Mouse (Mus musculus): ENCODE measurements around the gene Tesk1. TPM values are rescaled to one million over a fixed set of nuclear protein-coding genes. Genes with fewer than 3 reads are reported as not detected.

The Tesk1 gene
- polyA plus RNA-seq, 1 experiment = 64.6 TPM

DNA sequence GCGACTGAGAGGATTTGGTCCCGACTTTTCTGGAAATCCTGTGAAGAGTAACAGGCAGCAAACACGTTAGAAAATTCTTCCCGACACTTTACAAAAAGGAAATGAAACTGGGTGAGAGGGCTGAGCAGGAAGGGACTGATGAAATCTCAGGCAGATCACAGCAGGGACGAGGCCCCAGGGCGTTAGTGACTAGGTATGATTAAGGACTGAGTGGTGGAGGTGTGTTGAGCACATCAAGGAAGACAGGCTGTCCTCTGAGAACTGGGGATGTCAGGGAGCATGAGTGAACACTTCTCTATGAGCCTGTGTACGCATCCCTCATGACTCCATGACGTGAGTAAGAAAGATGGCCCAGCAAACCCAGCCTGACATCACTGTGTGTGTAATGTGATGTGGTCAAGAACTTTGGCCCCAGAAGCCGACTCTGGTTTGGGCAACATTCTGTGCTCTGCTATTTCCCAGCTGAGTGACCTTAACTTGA is 21.9 kb upstream of the Tesk1 start:
- DNase-seq (ENCODE audit: low read depth) = peak; percentile 68

DNA sequence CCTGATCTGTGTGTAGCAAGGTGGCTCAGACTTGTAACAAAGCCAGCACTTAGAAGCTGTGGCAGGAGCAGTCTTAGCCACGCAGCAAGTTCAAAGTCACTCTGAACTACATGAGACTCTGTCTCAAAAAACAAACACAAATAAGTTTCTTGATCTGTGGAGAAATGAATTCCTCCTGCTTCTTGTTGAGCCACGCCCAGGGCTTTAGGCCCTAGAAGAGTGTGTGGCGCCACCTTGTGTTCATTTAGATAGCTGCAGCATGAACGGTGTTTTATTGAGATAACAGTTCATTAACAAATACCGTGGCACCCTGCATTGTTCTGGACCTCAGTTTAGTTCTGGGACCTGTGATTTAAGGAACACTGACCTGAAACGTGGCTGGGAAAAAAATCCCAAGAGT is 21.4 kb upstream of the Tesk1 start:
- no peak for DNase-seq (ENCODE audit: low read depth)

DNA sequence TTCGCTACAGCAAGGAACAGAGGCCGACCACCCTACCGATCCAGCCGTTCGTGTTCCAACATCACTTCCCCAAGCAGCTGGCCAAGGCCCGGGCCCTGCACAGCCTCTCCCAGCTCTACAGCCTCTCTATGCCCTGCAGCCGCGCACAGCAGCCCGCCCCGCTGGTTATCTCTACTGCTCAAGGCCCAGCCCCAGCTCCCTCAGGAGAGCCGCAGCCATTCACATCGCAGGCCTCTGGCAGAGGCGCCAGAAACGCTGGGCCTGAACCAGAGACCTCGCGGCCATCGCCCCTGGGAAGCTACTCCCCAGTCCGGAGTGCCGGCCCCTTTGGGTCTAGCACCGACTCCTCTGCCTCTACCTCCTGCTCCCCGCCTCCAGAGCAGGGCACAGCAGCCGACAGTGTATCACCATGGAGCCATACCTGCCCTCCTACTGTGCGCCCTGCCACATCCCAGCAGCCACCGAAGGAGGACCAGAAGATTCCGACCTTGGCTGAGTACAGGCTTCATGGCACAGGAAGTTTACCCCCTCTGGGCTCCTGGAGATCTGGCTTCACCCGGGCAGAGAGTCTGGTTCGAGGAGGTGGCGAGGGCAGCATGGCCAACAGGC is 20.0 kb upstream of the Tesk1 start:
- DNase-seq (ENCODE audit: low read depth) = no peak

DNA sequence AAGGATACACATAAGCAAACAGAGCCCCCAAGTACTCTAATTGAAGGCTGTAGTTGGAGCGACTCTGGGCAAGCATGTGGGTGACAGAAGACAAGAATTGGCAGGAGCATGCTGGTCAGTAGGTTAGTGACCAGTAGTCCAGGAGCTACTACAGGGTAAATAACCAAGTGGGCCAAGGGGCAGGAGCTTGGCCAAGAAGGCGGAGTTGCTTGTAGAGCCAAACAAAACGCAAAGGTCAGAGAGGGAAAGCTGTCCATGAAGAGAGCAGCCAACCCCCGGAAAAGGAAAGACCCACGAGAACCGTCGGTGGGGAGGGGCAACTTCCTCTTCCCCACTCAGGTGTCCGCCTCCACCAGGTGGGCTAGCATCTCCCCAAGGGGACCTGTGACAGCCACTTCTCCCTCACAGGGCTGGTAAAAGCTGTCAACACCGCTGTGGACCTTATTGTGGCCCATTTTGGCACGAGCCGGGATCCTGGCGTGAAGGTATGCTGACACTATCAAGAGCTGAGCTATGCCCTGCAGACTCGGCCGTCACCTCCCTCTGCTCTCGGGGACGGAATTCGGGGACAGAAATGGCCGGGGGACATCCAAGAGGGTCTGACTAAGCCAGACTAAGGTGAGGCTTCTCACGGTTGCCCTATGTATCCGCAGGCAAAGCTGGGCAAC is 18.3 kb upstream of the Tesk1 start:
- no peak for DNase-seq (ENCODE audit: low read depth)

DNA sequence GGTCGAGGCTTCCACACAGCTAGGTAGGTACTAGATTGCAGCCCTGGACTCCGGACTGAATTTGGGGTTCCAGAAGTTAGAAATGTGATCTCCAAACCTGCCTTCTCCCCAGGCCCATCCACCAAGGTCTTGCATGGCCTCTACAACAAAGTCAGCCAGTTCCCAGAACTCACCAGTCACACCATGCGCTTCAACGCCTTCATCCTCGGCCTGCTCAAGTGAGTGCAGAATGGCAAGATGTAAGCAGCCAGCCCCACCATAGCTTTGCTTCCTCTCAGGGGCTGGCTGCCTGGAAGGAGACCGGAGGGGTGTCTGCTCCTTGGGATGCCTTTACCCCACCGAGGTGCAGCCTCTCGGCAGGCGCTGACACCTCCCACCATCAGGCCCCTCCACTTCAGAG is 17.7 kb upstream of the Tesk1 start:
- DNase-seq (ENCODE audit: low read depth) = no peak

DNA sequence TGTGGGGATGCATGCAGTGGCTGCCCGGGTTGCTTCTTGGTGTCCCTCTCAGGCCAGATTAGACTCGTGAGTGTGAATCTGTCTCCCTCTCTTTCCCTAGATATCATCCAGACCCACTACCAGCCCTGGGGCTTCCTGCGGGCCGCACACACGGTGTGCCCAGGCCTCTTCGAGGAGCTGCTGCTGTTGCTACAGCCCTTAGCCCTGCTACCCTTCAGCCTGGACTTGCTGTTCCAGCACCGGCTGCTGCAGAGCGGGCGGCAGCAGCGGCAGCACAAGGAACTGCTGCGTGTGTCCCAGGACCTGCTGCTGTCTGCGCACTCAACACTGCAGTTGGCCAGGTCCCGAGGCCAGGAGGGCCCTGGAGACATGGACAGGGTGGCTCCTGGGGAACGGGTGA is 16.5 kb upstream of the Tesk1 start:
- no peak for DNase-seq (ENCODE audit: low read depth)

DNA sequence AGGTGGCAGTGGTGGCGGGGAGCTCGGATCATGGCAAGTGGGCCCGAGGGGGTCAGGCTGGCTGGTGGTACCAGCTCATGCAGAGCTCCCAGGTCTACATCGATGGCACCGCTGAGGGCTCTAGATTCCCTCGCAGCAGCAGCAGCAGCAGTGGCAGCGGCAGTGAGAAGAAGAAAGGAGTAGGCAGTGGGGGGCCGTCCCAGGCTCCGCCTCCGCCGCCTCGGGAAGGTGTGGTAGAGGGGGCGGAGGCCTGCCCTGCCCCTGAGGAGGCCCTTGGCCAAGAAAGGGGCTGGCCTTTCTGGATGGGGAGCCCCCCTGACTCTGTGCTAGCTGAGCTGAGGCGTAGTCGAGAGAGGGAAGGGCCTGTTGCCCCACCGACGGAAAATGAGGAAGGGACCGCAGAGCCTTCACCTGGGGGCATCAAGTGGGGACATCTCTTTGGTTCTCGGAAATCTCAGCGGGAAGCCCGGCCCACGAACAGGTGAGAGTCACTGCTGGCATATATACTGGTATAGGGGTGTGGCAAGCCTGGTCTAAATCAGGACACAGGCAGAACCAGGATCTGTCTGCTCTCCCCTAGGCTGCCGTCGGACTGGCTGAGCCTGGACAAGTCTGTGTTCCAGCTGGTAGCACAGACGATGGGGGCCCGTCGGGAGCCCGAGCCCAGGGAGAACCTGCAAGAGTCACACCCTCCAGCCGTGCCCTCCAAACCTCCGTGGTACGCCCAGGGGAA is 15.9 kb upstream of the Tesk1 start:
- no peak for DNase-seq (ENCODE audit: low read depth)

DNA sequence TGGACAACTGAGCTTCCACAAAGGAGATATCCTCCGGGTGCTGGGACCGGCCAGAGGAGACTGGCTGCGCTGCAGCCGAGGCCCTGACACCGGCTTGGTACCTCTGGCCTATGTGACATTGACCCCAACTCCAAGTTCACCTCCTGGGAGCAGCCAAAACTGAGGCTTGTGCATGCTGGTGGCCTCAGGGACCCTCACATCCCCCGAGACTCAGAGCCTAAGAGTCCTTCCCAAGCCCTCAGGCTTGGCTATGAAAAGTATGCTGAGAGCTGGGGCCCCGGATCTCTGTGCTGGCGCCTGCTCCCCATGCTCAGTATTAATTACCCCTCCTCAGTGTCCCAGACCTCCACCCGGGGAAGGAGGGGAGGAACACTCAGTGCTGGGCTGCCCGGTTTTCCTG is 15.3 kb upstream of the Tesk1 start:
- DNase-seq (ENCODE audit: low read depth) = no peak

DNA sequence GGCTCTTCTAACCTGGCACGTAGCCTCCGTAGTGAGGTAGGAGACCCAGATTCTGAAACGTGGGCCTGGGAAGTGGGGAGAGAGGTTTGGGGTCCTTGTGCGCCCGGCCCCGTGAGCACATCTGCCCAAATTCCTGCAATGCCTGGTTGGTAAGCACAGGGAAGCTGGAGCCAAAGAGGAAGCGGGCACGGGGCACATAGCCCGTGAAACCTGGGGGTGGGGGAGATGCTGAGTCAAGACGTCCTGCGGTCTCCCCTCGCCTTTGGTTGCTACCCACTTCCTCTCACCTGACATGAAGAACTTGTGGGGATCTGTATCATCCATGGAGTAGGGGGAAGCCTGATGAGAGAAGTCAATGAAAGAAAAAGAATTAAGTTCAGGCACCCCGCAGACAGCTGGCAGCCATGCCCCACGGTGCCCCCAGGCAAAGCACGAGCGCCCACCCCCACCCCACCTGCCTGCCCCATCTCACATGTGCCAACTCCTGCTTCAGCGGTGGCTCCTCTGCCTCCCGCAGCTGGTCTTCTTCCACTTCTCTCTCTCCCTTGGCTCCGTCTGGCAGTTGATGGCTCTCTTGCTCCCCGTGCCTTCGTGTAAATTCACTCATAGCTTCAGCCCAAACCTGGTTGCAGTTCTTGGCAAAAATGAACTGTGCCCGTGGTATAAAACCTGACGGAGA is 14.1 kb upstream of the Tesk1 start:
- no peak for DNase-seq (ENCODE audit: low read depth)

DNA sequence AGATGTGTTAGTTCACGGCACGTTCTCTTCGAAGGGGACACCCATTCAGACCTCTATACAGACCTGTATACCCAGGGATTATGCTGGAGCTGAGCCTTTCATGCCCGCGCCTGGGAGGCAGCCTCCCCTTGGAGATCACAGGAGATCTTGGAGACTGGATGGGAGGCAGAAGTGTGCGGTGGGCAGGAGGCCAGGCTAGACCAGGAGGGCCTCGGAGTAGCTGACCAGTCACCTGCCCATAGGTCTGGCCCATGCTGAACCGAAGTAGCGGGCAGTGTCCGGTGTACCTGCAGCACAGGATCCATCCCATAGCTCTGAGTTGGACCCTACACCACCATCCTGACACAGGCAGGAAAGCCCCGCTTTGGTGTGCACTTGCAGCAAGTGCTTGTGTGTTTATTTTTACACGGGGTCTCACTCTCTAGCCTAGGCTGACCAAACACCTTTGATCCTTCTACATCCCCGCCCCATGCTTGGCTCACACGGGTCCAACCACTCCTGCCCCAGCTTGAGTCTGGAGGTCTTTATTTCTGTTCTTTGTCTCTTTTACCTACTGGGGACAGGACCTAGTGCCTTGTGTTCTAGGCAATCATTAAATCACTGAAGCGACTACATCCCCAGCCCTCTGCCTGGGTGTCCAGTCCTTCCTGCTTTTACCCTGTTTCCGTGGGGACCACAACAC is 13.4 kb upstream of the Tesk1 start:
- no peak for DNase-seq (ENCODE audit: low read depth)

DNA sequence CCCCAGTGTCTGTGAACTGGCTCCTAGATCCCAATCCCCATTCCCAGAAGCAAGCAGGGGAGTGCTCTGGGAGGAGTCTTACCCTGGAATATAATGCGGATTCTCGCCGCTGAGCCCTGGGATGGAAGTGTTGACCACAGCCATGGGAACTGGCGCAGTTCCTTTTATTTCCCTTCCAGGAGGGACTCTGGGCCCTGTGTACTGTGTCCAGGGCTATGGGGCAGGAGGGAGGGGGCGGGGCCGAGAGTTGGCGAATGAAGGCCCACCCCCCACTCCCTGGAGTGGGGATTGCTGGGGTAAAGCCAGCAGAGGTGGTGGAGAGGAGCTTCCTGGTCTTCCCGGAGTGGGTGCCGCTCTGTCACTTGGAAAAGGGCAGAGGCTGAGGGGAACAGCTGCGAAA is 12.8 kb upstream of the Tesk1 start, which contains the start of gene Fam166b:
TSS of gene Fam166b (minus strand) at position 189 of the 400 bp plus-strand sequence.
- DNase-seq (ENCODE audit: low read depth) = no peak

DNA sequence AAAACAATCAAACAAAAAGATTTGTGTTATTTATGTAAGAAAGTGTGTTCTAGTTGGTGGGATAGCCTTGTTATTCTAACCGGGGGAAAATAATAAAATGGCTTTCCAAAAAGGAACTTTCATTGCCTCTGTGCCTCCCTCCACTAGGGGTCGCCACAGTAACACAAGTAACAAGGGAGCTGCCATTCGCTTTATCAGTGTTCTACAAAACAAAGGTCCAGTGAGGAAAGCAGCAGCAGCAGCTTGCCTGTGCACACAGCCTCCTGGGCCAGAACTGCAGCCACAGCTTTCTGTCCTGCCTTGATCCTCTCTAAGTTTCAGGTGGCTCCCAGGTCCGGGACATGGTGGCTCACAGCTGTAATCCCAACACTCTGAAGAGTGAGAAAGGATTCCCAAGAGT is 10.0 kb upstream of the Tesk1 start:
- DNase-seq (ENCODE audit: low read depth) = no peak

DNA sequence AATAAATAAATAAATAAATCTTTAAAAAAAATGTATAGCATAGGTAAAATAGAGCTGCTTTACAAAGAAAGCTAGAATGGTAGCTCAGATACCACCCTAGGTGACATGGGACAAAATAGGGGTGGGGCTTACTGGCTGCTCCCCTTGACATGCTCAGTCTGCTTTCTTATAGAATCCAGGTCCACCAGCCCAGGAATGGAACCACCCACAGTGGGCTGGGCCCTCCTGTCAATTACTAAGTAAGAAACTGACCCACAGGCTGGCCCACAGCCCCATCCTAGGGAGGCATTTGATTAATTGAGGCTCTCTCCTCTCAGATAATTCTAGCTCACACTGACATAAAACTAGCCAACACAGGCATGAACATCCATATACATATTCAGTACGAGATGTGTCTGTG is 8.9 kb upstream of the Tesk1 start:
- no peak for DNase-seq (ENCODE audit: low read depth)

DNA sequence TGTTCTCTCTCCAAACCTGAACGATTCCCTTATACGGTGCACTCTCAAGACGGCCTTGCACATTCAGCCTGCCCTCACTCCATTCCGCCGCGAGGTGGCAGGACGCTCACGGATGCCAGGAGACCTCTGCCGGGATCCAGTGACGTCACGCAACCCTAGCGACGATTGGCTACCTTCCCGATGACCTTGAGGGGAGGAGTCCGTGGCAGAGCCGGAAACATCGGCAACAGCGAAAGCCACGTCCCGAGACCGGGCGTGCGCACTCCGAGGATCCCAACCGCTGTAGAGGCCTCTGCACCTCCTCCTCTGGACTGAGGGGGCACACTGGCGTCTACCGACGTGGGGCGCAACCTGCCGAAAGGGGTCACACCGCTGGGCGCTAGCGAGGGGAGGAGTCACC is 305 bp downstream of the Tesk1 start:
- peak; percentile 84 for DNase-seq (ENCODE audit: low read depth)

DNA sequence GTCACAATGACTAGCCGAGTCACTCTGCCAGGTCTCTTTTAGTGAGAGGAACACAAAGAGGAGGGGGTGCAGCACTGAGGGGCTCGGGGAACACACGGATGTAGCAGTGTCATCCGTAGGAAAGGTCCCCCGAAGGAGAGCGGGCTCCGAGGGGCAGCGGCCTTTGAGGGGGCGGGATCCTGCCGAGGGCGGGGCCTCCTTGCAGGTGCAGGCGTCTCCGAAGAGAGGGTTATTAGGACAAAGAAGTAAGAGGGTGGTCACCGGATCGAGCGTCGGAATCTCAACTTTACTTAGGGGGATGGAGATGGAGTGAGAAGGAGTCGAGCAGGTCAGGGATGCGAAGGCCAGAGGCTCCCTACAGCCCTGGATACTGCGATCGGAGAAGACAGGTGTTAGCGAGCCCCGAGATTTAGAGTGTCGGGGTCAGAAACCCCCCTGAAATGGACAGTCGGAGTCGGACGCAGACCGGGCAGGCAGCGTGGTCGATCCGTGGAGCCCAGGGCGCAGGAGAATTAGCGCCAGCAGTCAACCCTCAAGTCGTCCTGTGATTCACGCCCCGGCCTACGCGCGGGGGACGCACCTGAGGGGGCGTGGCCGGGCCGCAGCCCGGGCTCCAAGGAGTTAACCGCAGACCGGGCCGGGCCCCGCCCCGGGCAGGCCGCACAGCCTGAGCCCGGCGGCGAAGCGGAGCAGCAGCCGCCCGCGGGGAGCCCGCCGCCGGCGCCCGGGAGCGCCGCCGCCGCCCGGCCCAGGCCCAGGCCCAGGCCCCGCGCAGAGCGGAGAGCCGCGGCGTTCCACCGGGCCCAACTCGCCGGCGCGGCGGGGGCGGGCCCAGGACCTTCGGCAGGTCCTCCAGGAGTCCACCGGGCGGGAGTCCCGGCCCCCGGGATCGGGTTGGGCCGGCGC is 970 bp downstream of the Tesk1 start:
- no peak for DNase-seq (ENCODE audit: low read depth)

DNA sequence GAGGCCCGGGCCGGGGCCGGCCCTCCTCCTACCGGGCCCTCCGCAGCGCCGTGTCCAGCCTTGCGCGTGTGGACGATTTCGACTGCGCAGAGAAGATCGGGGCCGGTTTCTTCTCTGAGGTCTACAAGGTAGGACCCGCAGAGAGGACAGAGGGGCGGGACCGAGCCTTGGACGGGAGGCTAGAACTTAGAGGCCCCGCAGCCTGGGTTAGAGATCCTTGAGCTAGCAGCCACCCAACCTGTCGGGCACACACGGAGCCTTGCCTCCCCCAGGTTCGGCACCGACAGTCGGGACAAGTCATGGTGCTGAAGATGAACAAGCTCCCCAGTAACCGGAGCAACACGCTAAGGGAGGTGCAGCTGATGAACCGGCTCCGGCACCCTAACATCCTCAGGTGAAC is 1.8 kb downstream of the Tesk1 start:
- no peak for DNase-seq (ENCODE audit: low read depth)

DNA sequence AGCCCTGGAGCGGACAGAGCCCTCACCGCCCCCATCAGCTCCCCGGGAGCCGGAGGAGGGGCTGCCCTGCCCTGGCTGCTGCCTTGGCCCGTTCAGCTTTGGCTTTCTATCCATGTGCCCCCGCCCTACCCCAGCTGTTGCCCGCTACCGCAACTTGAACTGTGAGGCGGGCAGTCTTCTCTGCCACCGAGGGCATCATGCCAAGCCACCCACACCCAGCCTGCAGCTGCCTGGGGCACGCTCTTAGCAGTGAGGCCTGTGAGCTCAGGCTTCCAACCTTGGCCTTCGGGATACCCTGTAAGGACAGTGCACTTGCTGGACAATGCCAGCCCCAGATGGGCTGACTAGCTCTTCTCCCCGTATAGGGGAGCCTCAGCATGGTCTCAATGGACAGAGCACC is 5.5 kb downstream of the Tesk1 start:
- DNase-seq (ENCODE audit: low read depth) = no peak

DNA sequence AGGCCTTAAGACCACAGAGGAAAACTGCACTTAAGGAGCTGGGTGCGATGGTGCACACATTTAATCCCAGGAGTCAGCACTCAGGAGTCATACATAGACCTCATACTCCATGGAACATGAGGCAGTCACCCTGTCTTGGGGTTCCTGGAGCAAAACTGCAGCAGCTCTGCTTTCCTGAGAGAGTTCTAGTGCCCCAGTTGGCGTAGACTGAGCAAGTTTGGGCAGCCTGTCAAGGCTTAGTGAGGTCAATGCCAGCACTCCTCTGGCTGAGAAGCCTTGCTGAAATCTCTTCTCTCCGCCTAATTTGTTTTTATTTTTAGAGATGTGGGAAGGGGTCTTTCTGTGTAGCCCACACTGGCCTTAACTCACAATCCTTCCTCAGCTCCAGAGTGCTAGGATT is 6.8 kb downstream of the Tesk1 start:
- DNase-seq (ENCODE audit: low read depth) = no peak

DNA sequence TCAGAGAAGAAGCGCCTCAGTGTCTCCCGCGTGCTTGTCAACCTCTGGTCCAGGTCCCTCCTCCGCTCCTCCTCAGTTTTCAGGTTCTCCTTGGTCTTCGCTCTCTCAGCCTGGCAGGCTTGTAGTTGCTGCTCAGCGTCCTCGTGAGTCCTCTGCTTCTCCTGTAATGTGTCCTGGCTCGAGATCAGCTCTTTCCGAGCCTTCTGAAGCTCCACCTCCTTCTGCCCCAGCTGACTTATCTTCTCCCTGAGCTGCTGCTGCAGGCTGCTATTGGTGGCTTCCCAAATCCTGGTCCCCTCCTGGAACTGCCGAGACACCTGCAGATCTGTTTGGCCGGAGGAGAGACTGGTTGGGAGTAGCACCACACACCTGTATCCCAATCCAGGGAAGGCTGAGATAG is 10.6 kb downstream of the Tesk1 start:
- DNase-seq (ENCODE audit: low read depth) = no peak

DNA sequence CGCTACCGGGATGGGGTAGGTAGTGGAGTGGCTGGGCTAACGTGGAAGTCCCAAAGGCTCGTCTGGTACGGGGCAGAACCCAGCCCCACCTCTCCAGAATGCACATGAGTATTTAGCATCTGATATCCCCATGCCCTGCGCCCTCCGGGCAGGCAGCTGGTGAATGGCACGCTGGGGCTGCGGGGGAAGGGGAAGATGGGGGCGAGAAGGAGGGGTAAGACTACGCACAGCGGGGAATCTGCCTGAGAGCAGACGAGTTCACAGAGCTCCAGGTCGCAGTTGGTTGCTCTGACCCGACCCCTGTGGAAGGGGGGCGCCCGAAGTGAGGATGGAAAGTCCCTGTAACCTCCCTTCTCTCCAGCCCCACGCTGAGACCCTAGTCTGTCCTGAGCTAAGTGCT is 11.7 kb downstream of the Tesk1 start:
- DNase-seq (ENCODE audit: low read depth) = no peak
